Mouse (Mus musculus) G1E-ER4 (cell line): ENCODE measurements around the gene Kcmf1. TPM values are rescaled to one million over a fixed set of nuclear protein-coding genes. Genes with fewer than 3 reads are reported as not detected.

ENCODE experiments used
- GATA1 ChIP-seq: IDR thresholded peaks from one replicate; pipeline ENCODE4 v1.8.0; 2012; ENCODE audit warnings: low read length, inconsistent platforms
- polyA plus RNA-seq: library from polyadenylated mRNA; stranded (reverse); fragments of >175 nt; gene quantifications from 2 replicates; pipeline ENCODE4 v1.2.3, GENCODE M21; 2012

Kcmf1 gene
- polyA plus RNA-seq, 1 experiment, result 25.8 TPM

DNA sequence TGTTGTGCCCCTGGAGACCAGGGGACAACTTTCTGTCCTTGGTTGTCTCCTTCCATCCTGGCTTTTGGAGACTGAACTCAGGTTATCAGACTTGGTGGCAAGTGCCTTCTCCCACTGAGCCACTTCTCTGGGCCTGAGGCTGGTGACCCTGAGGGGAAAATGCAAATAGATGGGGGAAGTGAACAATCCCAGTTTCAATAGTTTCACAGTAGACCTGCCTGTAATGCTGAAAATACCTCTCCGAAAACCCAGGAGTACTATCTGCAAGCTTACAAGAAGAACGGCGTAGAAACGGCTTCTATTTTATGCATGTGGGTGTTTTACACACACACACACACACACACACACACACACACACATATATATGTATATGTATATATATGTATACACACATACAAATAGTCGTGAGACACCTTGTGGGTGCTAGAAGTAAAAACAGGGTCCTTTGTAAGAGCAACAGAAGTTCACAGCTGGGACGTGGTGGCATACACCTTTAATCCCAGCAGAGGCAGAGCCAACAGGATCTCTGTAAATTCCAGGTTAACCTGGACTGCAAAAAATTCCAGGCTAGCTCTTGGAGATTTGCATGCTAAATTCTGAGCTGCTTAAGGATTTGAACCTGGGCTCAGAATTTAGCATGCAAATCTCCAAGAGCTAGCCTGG lies 14.4 kb upstream of the Kcmf1 start:
- no peak for TF ChIP-seq GATA1

DNA sequence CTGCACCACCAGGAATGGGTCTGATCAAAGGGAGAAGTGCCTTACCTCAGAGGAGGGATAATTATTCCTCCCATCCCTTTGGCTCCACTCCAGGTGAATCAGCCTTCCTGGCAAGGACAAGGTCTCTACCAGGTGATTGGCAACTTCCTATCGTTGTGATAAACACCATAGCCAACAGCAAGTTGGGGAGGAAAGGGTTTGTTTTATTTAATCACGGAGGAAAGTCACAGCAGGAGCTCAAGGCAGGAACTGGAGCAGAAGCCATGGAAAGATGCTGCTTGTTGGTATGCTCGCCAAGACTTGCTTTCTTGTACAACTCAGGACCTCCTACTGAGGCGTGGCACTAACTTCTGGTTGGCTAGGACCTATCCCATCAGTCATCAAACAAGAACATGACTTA lies 11.5 kb upstream of the Kcmf1 start:
- no peak for TF ChIP-seq GATA1

DNA sequence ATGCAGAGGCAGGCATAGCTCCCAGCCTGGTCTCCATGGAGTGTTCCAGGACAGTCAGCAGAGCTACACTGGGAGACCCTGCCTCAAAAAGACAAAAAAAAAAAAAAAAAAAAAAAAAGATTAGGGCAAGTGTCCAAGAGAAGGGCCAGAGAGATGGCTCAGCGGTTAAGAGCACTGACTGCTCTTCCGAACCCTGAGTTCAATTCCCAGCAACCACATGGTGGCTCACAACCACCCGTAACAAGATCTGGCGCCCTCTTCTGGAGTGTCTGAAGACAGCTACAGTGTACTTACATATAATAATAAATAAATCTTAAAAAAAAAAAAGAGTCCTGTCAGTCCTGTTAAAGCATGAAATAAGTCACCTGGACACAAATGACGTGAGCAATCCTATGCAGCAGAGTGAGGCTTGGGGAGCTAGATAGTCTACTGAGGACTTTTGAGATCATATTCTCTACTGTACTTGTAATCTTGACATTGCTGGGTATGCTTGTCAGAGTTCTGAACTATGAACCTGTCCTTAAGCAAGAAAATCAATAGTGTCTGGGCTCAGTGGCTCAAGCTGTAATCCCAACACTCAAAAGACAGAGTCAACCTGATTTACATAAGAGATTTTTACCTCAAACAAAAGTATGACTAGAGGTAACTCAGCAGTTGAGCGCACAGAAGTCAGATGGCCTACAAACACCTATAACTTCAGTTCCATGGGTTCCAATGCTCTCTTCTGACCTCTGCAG lies 2.6 kb upstream of the Kcmf1 start:
- no peak for TF ChIP-seq GATA1

DNA sequence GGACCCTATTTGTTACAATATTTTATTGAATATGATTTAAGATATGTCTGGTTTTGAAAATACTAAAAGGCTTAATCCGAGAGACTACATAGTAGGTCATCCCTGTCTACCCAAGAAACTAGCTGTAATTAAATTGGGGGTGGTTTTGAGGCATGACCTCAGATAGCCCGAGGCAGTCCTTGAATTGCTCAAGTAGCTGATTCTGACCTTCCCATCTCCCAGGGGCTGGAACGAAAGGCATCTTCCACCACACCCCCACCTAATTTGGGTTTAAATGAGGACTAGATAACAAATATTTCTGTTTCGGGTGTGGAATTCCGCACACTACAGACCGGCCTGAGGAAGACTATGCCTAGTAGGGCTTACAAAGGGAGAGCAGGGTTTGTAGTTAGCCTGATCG lies 1.2 kb upstream of the Kcmf1 start:
- TF ChIP-seq GATA1, result no peak

DNA sequence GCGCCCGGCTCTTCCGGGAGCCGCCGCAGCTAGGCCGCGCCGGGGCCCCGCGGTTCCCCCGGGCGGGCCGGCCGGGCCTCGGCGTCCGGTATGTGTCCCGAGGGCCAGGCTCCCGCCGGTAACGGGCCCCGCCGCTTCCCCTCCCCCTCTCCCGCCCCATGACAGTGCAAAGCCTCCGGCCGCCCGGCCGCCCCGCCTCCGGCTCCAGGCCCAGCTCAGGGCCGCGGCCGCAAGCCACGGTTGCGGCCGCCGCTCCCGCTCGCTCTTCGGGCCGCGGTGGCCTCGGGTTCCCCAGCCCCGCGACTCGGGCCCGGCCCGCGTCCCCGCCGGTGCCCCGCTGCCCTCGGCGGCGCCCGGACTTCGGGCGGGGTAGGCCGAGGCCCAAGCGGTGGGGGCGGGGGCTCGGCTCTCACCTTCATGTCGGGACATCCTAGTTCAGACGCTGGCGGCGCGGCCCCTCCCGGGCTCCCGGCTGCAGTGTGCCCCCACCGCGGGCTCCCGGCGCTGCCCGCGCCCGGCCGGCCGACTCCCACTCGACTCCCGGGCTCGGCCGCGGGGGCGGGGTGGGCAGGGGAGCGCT lies 488 bp downstream of the Kcmf1 start:
- no peak for TF ChIP-seq GATA1

DNA sequence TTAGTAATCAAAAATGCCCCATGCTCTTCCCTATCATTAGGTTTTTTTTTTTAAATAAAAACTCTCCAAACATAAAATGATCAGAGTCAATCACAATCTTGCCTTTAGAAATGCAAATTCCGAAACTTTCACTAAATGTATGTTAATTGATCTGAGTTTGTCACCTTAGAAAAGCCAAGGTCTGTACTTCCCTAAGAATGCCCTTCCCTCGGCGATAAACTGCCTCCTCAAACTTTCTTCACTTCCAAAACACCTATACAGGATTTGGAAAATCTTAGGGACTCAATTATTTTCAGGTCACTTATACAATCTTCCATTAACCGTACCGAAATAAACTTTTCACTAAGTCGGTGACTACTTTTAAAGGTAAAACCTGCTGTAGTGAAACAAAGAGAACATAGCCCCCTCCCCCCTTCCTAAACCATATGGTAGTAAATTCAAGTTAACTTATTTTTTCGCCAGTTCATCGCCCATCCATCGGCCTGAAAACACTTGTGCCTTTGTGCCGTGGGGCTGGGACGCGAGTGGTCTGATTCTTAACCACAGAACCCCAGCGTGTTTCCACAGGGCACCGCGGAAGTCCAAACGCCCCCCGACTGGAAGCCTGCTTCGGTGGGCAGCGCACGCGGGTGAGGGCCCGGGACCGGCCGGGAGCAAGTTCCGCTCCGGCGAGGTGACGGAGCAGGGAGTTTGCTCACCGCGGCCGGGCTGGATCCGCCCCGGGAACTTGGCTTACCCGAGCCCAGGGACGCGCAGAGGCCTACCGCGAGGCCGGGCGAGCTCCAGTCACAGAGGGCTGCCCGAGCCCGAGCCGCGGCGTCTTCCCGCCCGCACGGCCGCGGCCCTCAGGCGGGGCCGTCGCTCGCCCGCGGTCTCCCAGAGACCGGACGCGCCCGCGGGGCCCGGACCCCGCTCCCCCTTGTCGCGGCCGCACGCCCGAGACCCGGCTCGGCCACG lies 1.3 kb downstream of the Kcmf1 start:
- no peak for TF ChIP-seq GATA1

DNA sequence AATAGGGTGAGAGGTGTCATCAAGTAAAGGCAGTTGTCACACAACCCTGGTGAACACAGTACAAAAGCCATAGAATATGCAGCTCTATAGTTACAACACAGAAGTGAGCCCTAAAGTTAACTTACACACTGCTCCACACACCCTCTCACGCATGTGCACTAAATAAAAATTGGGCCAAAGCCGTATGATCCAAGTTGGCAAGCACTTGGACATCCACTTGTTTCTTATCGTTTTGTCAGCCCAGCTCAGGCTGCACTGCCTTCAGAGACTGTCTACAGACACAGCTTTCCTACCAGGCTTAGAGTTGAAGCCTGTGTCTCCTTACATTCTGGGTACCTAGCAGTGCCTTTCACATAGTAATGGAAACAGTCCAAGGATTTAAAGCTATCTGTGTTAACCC lies 4.8 kb downstream of the Kcmf1 start:
- TF ChIP-seq GATA1, result no peak

DNA sequence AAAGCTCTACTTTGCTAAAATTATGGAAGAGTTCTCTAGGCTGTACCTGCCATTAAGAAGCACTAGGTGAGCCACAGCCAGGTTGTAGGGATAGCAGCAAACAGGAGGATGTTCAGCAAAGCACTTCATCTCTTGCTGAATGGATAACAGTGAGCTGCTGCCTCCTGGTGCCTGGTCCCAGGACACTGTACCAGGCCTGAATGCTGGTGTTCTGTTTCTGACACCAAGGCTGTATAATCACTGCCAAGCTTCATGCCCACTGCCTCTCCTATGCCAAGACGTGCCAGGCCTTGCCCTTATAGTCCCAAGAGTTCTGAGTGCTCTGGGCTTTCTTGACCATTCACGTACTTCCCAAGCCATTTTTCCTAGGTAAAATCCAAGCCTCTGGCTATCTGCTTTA lies 8.5 kb downstream of the Kcmf1 start:
- TF ChIP-seq GATA1, result no peak

DNA sequence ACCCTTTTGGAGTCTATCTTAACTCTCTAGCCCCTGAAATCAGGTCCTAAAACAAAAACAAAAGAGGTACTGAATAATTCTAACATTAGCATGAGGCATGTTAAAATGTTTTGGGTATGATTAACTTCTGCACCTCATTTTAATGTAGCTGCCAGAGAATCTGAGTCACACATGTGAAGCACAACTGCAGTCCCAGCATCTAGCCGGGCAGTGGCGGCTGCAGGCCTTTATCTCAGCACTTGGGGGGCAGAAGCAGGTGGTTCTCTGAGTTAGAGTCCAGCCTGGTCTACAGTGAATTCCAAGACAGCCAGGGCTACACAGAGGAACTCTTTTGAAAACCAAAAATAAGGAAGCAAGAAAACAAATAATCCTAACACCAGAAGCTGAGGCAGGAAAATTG lies 11.1 kb downstream of the Kcmf1 start:
- TF ChIP-seq GATA1, result no peak

DNA sequence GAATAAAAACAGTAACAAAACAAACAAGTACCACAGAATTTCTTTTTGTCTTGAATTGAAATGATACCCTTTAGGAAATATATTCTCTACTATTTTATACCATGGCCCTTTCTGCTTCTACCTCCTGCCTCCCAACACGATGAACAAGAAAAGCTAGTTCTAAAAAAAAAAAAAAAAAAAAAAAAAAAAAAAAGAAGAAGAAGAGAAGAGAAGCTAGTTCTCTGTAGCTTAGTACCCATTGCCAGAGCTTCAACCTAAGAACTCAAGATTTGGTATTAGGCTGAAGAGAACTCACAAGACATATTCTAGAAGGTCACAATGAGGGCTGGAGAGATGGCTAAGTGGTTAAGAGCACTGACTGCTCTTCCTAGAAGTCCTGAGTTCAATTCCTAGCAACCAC lies 14.5 kb downstream of the Kcmf1 start:
- no peak for TF ChIP-seq GATA1

DNA sequence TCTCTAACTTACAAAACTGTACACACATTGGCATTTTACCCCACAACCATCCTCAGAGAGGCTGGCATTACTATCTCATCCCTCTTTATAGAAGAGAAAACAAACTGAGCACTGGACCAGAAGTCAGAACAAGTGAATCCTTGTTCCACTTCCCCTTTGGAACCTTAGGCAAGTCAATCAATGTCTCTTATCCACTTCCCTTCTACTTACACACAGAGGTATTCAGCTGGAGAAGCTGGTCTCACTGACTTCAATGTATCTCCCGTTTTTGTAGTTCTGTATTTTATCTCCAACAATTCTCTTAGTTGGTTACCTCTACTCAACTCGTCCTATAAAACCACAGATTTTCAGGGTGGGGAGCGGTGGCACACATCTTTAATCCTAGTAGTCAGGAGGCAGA lies 15.0 kb downstream of the Kcmf1 start:
- no peak for TF ChIP-seq GATA1

DNA sequence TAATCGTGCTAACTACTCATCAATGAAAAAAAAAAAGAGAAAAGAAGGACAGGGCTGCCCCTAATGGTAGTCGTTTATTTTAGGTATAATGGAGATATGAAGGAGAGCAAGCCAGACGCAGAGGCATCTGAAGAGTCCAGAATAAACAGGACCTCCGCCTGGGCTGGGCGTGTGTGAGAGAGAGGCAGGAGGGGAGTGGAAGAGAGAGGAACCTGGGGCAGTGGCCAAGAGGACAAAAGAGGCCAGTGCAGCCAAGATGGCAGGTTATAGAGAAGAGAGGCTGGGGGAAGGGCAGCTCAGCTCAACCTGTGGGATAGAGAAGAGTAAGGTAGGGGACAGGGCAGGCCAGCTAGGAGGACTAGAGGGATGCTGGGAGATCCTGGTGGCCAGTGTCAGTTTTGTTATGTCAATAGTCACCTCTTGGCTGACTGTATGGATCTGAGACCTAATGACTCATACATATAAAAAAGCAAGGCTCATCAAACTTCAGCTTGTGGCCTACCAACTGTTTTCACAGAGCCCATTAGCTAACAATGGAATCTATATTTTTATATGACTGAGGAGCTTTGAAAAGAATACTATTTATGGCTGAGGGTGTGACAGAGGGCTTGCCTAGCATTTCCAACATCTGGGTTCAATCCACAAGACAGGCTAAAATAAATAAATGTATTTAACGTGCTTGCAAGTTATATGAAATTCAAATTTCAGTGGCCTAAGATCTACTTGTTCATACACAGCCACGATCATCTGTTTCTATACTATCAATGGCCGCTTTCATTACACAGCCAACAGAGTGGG lies 16.9 kb downstream of the Kcmf1 start:
- no peak for TF ChIP-seq GATA1

DNA sequence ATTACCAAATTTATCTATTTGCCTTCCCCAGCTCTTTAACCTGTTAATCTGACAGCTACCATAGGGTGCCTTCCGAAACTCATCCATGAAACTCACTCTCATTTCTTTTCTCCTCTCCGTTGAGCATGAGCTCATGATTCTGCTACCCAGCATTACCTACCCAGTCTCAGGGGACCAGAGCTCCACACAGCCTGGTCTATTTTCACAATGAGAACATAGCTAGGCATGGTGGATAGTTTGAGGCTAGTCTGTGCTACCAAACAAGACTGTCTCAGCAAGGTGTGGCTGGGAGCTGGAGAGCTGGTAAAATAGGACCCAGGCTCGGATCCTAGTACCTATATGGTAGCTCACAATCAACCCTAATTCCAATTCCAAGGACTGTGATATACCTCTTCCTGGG lies 17.6 kb downstream of the Kcmf1 start:
- no peak for TF ChIP-seq GATA1

DNA sequence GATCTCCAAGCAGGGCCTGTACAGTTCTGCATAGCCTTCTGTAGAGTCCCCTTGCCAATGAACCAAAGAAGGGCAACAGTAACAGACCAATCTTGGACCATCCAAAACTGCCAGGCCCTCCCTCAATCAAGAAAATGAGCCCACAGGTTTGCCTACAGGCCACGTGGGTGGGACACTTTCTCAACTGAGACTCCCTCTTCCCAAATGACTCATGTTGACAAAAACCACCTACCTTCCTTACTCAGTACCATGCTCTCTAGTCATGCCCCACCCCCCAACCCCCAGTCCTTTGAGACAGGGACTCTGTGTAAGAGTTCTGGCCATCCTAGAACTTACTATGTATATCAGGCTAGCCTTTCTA lies 18.2 kb downstream of the Kcmf1 start:
- no peak for TF ChIP-seq GATA1

DNA sequence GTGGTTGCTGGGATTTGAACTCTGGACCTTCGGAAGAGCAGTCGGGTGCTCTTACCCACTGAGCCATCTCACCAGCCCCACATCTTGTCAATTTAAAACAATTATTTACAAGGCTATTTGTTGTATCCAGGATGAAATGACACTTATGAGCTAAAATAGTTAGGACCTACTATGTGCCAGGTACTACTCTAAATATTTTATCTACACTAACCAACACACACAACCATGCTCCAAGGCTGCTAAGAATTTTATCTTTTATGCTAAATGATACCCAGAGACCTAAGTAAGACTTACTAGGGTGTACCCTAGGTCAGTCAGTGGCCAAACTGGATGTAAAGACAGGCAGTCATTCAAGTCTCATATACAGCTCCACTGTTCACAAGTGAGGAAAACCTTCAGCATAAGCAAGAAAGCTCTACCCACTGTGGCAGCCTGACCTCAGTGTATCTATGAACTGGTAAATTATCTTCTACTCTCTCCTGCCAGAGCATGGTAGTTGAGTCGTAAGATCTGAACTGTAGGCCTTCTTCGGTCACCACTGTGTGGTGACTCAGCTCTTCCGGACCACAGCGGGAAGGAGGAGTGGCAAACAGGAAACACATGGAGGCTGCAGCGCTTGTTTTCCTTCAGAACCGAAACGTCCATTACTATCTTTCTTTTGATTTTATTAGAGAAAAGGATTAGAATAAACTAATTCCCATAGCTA lies 18.7 kb downstream of the Kcmf1 start:
- TF ChIP-seq GATA1, result no peak

DNA sequence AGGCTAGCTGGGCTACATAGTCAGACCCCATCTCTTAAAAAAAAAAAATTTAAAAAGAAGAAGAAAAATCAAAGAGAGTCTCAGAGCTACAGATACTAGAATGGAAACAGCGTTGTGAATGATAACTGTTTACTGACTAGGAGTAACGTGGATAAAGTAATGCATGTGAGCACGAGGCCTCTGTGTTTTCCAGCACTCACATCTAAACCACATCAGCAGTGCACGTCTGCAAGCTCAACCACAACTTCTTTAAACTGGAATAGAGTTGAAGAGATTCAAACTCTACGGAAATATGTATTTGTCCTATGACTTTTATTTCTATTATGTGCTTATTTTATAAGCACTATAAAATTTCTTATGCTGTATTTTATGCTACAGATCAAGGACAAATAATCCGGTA lies 23.1 kb downstream of the Kcmf1 start:
- TF ChIP-seq GATA1, result no peak
